Mouse (Mus musculus) adrenal gland (tissue): ENCODE data around the gene Fam222b.
"Not testable (repeated sequence)": the region's sequence is repeated elsewhere in the genome, so short reads cannot be mapped to it uniquely, and the experiment has no call there.

Experiments
- intact Hi-C: fragments of 180-260 bp; cut with DNase I; formaldehyde crosslinking; loops from one replicate; pipeline ENCODE4 v1.15.1; 2025

Gene Fam222b

GRCm38 (mm10) chr11:78177903-78178858 is 83.7 kb downstream of the Fam222b start:
- intact Hi-C loops, result loop anchor here (2.0 to 5.0 kb wide), 2 partner anchors 19 to 121 kb away; no protein-coding TSS in a partner anchor

GRCm38 (mm10) chr11:78178859-78179437 is 84.5 kb downstream of the Fam222b start:
- intact Hi-C loops, result loop anchor here (5.0 kb wide), 1 partner anchor 122 kb away; no protein-coding TSS in a partner anchor

GRCm38 (mm10) chr11:78179438-78179999 is 85.1 kb downstream of the Fam222b start:
- intact Hi-C loops, result loop anchor here (5.0 kb wide), 1 partner anchor 122 kb away; no protein-coding TSS in a partner anchor

GRCm38 (mm10) chr11:78180081-78180761 is 85.8 kb downstream of the Fam222b start:
- intact Hi-C loops, result no loop called here

- intact Hi-C loops, result no loop called here
Measured at GRCm38 (mm10) chr11:78181830-78182357, 87.4 kb downstream of the Fam222b start.

- intact Hi-C loops, result no loop called here
Measured at GRCm38 (mm10) chr11:78182450-78182849, 88.0 kb downstream of the Fam222b start.

- intact Hi-C loops, result no loop called here
Measured at GRCm38 (mm10) chr11:78182961-78183844, 88.7 kb downstream of the Fam222b start, which contains the start of gene Rpl23a. TSS of gene Rpl23a (minus strand) at chr11:78183584.

DNA sequence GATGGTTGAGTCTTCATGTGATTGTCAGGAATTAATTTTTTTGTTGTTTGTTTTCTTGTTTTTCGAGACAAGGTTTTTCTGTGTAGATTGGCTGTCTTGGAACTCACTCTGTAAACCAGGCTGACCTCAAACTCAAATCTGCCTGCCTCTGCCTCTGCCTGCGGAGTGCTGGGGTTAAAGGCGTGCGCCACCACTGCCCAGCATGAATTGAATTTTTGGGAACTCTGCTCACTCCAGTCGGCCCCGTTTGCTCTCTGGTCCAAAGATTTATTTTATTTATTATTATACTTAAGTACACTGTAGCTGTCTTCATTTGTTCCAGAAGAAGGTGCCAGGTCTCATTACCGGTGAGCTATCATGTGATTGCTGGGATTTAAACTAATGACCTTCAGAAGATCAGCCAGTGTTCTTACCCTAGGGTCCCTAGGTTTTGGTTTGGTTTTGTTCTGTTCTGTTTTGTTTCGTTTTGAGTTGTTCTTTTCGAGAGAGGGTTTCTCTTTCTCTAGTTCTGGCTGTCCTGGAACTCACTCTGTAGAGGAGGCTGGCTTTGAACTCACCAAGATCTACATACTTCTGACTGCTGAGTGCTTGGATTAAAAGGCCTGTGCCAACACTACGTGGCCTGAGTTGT is 89.5 kb downstream of the Fam222b start:
- intact Hi-C loops, result no loop called here

GRCm38 (mm10) chr11:78184702-78185101 is 90.2 kb downstream of the Fam222b start:
- intact Hi-C loops, result not testable (repeated sequence)

DNA sequence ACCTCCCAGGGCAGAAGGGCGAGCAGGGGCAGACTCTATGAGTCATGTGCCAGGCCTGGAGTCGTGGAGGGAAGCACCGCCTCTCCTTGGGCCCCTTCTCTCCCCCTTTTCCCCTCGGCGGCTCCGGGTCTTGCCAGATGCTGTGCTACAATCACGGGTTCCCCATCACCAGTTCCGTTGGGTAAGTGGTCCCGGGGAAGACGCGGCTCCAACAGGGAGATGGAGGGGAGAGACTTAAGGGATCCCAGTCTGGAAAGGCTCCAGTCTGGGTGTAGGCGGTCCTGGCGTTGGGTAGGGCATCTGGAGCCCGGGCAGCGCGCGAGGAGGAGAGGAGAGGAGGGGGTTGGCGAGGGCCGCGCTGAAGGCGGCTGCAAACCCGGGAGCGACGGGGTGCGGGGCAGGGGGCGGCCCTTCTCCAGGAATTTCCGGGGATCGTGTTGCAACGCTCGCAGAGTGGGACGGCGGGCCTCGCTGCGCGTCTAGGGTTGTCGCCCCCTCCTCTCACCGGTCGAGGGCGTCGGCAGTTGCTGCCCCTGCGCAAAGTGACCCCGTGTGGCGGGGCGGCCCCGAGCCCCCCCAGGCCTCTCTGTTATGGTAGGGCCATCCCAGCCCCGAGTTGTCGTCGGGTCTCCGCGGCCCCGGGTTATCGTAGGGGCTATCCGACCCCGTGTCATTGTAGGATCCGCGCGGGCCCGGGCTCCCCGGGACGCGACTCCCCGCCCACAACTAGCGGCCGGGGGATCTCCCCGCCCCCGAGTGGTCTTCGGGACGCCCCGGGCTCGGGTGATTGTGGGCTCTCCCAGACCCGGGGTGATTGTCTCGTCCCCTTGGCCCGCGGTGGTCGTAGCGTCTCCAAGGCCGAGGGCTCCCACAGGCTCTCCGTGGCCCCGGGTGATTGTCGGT is 94.1 kb downstream of the Fam222b start, which contains the start of gene Rab34:
Gene Rab34, plus strand, starts transcription at position 100 of the 903 bp plus-strand sequence.
- intact Hi-C loops, result no loop called here

DNA sequence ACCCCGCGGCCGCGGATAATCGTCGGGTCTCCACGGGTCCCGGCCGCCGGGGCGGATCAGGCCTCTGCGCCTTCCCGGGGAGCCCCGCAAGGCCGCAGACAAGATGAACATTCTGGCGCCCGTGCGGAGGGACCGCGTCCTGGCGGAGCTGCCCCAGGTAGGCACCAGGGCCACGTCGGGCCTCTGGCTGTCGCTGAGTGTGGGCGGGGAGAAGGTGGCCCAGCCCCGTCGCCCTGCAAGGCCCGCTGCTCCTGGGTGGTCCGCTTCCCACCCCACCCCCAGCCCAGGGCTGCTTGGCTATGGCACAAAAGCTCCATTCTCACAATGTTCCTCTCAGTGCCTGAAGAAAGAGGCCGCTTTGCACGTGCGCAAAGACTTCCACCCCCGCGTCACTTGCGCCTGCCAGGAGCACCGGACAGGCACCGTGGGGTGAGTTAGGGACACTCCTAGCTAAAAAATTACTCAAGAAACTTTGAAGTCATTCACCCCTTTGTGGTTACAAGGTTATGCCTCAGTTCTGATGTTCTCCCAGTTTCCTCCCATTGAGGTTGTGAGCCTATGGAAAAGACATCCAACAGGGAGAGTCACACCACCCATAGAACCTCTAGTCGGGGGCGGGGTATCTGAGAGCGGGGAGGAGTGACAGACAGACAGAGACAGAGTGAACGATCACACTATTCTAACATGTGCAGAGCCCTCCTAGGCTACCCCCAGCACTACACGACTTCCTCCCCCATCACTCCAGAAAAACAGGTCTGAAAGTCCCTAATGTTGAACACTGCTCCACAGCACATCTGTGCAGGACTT is 95.0 kb downstream of the Fam222b start:
- intact Hi-C loops, result no loop called here

DNA sequence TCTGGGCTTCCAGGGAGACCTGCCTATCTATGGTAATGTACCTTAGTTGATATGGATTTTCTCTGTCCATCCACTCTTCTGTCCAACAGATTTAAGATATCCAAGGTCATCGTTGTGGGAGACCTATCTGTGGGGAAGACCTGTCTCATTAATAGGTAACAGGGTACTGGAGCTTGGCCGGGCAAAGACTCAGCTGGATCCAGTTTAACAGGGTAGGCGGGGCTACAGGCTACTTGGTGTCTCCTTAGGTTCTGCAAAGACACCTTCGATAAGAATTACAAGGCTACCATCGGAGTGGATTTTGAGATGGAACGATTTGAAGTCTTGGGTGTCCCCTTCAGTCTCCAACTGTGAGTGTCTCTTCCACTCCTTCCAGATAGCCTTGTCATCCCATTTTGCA is 95.6 kb downstream of the Fam222b start:
- intact Hi-C loops, result no loop called here

- intact Hi-C loops, result no loop called here
Measured at GRCm38 (mm10) chr11:78193113-78193512, 98.7 kb downstream of the Fam222b start, which contains the start of gene Proca1. TSS of gene Proca1 (plus strand) at chr11:78193392.

GRCm38 (mm10) chr11:78194411-78195100 is 100.1 kb downstream of the Fam222b start:
- intact Hi-C loops, result no loop called here

DNA sequence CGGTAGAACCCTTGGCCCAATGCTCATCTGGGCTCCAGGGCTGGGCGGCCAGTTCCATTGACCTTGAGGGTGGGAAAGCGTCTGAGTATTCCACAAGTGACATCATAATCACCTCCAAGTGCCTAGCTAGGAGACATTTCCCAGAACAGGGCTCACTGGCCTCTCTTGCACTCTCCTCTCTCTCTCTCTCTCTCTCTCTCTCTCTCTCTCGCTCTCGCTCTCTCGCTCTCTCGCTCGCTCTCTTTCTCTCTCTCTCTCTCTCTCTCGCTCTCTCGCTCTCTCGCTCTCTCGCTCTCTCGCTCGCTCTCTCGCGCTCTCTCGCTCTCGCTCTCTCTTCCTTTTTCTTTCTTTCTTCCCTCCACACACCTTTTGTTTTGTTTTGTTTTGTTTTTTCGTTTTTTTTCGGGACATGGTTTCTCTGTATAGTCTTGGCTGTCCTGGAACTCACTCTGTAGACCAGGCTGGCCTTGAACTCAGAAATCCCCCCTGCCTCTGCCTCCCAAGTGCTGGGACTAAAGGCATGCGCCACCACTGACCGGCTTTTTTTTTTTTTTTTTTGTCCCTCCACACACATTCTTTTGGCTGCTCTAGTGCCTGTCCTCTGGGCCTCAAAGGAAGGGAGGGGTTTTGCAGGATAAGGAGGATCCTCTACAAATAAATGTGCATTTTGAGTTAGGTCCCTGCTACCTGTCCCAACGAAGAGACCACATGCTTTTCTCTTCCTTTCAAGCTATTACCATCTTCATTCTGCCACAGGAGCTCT is 100.8 kb downstream of the Fam222b start:
- intact Hi-C loops, result no loop called here

DNA sequence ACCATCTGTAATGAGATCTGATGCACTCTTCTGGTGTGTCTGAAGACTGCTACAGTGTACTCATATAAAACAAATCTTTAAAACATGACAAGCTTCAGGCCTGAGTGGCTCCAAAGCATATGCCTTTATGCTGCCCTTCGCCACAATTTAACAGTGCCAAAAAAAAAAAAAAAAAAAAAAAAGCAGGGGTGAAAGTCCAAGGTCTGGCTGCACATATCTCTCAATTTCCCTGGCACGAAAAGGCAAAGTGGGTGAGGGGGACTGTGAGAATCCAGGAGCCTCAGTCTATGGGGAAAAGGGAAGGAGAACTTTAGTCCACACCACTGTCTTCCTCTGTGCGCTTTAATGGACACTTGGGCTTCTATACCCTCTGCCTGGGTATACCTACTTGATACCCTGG is 107.9 kb downstream of the Fam222b start:
- intact Hi-C loops, result no loop called here
